In genomic region chr5:52616549-52616948, GRCm38 (mm10) we compare ENCODE assay signal across 9 mouse cellular contexts. TPM values are rescaled to one million over a fixed set of nuclear protein-coding genes. Genes with fewer than 3 reads are reported as not detected.
DNase-seq lines count a peak whose midpoint lies in the region; ATAC-seq lines count a peak whose summit lies in the region.
"Had no signal": no experiment of that assay in that cellular context is flagged by ENCODE, and none has a peak within 500 bp of the region (broad histone marks: within the 10 kb centered on the region; RNA-seq: fewer than 3 reads in every experiment).

No protein-coding gene starts in this region.

- intact Hi-C loops in heart, postnatal 14 days (cut with DNase I): no loop called here
- intact Hi-C loops in left cerebral cortex, postnatal 10 days (cut with DNase I): loop anchor here (5.0 kb wide), 1 partner anchor 49 kb away; the partner anchor contains the start of gene Lgi2

- no peaks in the 10 kb centered on the region for H3K9me3 ChIP-seq in midbrain, embryonic 15.5 days
- peaks cover 4% of the 10 kb centered on the region; the same call in 1 of the 2 replicates for H3K9me3 ChIP-seq in midbrain, embryonic 10.5 days (replicated peaks)
- H3K9me3 ChIP-seq in forebrain, embryonic 15.5 days: no peaks in the 10 kb centered on the region
- H3K9me3 ChIP-seq in neural tube, embryonic 15.5 days (replicated peaks): no peaks in the 10 kb centered on the region

- H3K4me3 ChIP-seq in midbrain, embryonic 15.5 days: no peak overlapping the region
- no peak overlapping the region for H3K4me3 ChIP-seq in midbrain, embryonic 10.5 days
- no peak overlapping the region for H3K4me3 ChIP-seq in forebrain, embryonic 15.5 days
- H3K4me3 ChIP-seq in neural tube, embryonic 15.5 days (replicated peaks): no peak overlapping the region

- H3K27me3 ChIP-seq in midbrain, embryonic 15.5 days (replicated peaks): no peaks in the 10 kb centered on the region
- peaks cover 31% of the 10 kb centered on the region for H3K27me3 ChIP-seq in midbrain, embryonic 10.5 days (ENCODE audit: low read depth, poor library complexity, severe bottlenecking)
- no peaks in the 10 kb centered on the region for H3K27me3 ChIP-seq in forebrain, embryonic 15.5 days
- no peaks in the 10 kb centered on the region for H3K27me3 ChIP-seq in neural tube, embryonic 15.5 days (replicated peaks)

- H3K27ac ChIP-seq in midbrain, embryonic 15.5 days: 0 out of 2 replicates have a peak overlapping the region, but pooled peaks have one; percentile 7
- no peak overlapping the region for H3K27ac ChIP-seq in midbrain, embryonic 10.5 days (replicated peaks)
- peak overlapping the region; percentile 39 for H3K27ac ChIP-seq in forebrain, embryonic 15.5 days (replicated peaks)
- peak overlapping the region; percentile 51 for H3K27ac ChIP-seq in neural tube, embryonic 15.5 days (replicated peaks)
- H3K27ac ChIP-seq: liver, embryonic 14.5 days had no signal

- peaks cover 26% of the 10 kb centered on the region for H3K4me1 ChIP-seq in midbrain, embryonic 15.5 days
- H3K4me1 ChIP-seq in midbrain, embryonic 10.5 days: peaks cover 33% of the 10 kb centered on the region
- peaks cover 30% of the 10 kb centered on the region for H3K4me1 ChIP-seq in forebrain, embryonic 15.5 days
- H3K4me1 ChIP-seq in neural tube, embryonic 15.5 days: peaks cover 38% of the 10 kb centered on the region

- H3K9ac ChIP-seq in midbrain, embryonic 15.5 days: no peak overlapping the region
- H3K9ac ChIP-seq in forebrain, embryonic 15.5 days (replicated peaks): no peak overlapping the region
- no peak overlapping the region for H3K9ac ChIP-seq in neural tube, embryonic 15.5 days (replicated peaks)
- H3K9ac ChIP-seq: liver, embryonic 14.5 days had no signal

- no peak for ATAC-seq in midbrain, embryonic 15.5 days (replicated peaks)
- no peak for ATAC-seq in forebrain, embryonic 15.5 days (replicated peaks)
- ATAC-seq in neural tube, embryonic 15.5 days (ENCODE audit: low FRiP score): no peak

- no peak for DNase-seq in midbrain, embryonic 10.5 days (ENCODE audit: low spot score)
- DNase-seq in heart, postnatal 14 days: peak; percentile 58 to 63
- DNase-seq in left cerebral cortex, postnatal 10 days (ENCODE audit: extremely low spot score in 1 of 2, low spot score in 2 of 2): peak; percentile 51 to 57
- DNase-seq in Muller cell, postnatal 12 days (ENCODE audit: inconsistent ontology term): no peak
- DNase-seq in adrenal gland, adult (ENCODE audit: inconsistent age in 2 of 2, low spot score in 1 of 2): no peak

- no peaks in the 10 kb centered on the region for H3K36me3 ChIP-seq in midbrain, embryonic 15.5 days (replicated peaks)
- H3K36me3 ChIP-seq in midbrain, embryonic 10.5 days: no peaks in the 10 kb centered on the region
- no peaks in the 10 kb centered on the region for H3K36me3 ChIP-seq in forebrain, embryonic 15.5 days
- H3K36me3 ChIP-seq in neural tube, embryonic 15.5 days: no peaks in the 10 kb centered on the region

- H3K4me2 ChIP-seq in midbrain, embryonic 15.5 days: no peak overlapping the region
- H3K4me2 ChIP-seq in forebrain, embryonic 15.5 days (replicated peaks): no peak overlapping the region
- H3K4me2 ChIP-seq in neural tube, embryonic 15.5 days: no peak overlapping the region

- WGBS in midbrain, embryonic 15.5 days: 39% methylated on average over 2 of the region's 2 CpGs
- WGBS in midbrain, embryonic 10.5 days: 32% methylated on average over 2 of the region's 2 CpGs
- WGBS in forebrain, embryonic 15.5 days: 41% methylated on average over 2 of the region's 2 CpGs
- WGBS in neural tube, embryonic 15.5 days: 32% methylated on average over 2 of the region's 2 CpGs

RNA-seq across cellular contexts. Expression of gene Lgi2, which starts 50.3 kb away (rescaled TPM):
- 5.0 and 5.1 TPM in 2 replicates for polyA plus RNA-seq in midbrain, embryonic 15.5 days (2015; fragmentation: Nextera tagmentation; extraction: Ambion mirVana)
- 1.4 TPM in 2 replicates for polyA plus RNA-seq in midbrain, embryonic 10.5 days (2016; fragmentation: Nextera tagmentation; extraction: Ambion mirVana)
- polyA plus RNA-seq in forebrain, embryonic 15.5 days (2015; fragmentation: Nextera tagmentation; extraction: Ambion mirVana): 1.9 TPM in 2 replicates
- total RNA-seq in heart, postnatal 14 days (2021): 1 to 10 TPM in 1 of 2 experiments, under 1 TPM in 1; 0.93 to 1.0 TPM
- total RNA-seq in left cerebral cortex, postnatal 10 days (2021): 10 to 100 TPM; 61.1 to 65.1 TPM
- 6.9 and 7.8 TPM in 2 replicates for polyA plus RNA-seq in neural tube, embryonic 15.5 days (2015; fragmentation: Nextera tagmentation; extraction: Ambion mirVana)

RNA-seq across cellular contexts. Expression of gene Sepsecs, which starts 53.0 kb away (rescaled TPM):
- 7.3 and 8.0 TPM in 2 replicates for polyA plus RNA-seq in midbrain, embryonic 15.5 days (2015; fragmentation: Nextera tagmentation; extraction: Ambion mirVana)
- polyA plus RNA-seq in midbrain, embryonic 10.5 days (2016; fragmentation: Nextera tagmentation; extraction: Ambion mirVana): 8.6 and 9.4 TPM in 2 replicates
- polyA plus RNA-seq in forebrain, embryonic 15.5 days (2015; fragmentation: Nextera tagmentation; extraction: Ambion mirVana): 8.0 and 8.2 TPM in 2 replicates
- 1 to 10 TPM; 6.9 to 8.0 TPM for total RNA-seq in heart, postnatal 14 days (2021)
- 10 to 100 TPM; 10.3 to 10.6 TPM for total RNA-seq in left cerebral cortex, postnatal 10 days (2021)
- polyA plus RNA-seq in neural tube, embryonic 15.5 days (2015; fragmentation: Nextera tagmentation; extraction: Ambion mirVana): 6.2 and 7.4 TPM in 2 replicates

Comparison
In these comparisons a context has a peak if more than half of its experiments do, and no peak if none do; other contexts are left out.
1. DNase-seq: peak in heart, postnatal 14 days (2 of 2) and left cerebral cortex, postnatal 10 days (2 of 2); none in midbrain, embryonic 10.5 days (single experiment), Muller cell, postnatal 12 days (single experiment) and adrenal gland, adult (0 of 2).